Mouse (Mus musculus): ENCODE results near the gene Tmem183a.

DNA sequence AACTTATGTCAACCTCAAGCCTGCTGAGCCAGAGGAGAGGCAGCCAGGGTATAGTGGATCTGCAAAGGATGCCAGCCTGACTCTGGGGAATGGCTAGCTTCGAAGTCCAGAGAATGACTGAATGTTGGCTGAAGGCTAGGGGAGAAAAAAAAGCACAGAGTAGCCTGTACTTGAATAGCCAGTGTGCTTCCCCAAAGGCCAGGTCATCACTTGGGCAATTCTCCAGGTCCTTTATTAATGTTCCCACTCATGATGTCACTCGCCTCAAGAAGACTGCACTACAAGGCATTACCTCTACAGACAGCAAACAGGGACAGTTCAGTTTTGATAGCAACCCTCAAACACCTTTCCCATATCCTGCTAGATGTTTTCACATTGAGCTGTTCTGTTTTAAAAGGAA is 51.5 kb downstream of the Tmem183a start:
- no peak for TF ChIP-seq POLR2A (IDR thresholded peaks at IDR 0.05; ENCODE audit: borderline replicate concordance, extremely low read depth, insufficient read depth, insufficient read length, poor library complexity, severe bottlenecking)
- TF ChIP-seq CTCF (IDR thresholded peaks at IDR 0.05; ENCODE audit: borderline replicate concordance, extremely low read depth, insufficient read depth, insufficient read length), result no peak
